Mouse (Mus musculus): ENCODE results near the gene Kcnj8.
A peak's percentile ranks its signal among the peaks of the same experiment; 100 is the strongest.
"Not testable (repeated sequence)": the region's sequence is repeated elsewhere in the genome, so short reads cannot be mapped to it uniquely, and the experiment has no call there.

Kcnj8 gene

DNA sequence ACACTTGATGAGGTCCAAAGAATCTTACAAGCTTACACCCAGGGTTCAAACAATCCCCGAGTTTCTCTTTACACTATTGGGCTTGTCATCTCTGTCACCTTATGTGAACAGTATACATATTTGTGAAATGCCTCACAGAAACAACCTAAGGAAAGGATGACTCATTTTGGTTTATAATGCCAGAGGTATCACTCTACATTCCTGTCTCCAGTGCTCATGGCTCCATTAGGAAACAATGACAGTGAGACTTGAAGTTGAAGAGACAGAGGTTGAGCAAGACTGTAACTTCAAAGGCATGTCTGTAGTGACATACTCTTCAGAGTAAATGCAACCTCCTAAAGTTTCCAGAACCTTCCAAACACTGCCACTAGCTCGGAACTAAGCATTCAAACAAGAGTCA, 23.0 kb downstream of the Kcnj8 start:
- DNase-seq (ENCODE audit: low spot score), result no peak

DNA sequence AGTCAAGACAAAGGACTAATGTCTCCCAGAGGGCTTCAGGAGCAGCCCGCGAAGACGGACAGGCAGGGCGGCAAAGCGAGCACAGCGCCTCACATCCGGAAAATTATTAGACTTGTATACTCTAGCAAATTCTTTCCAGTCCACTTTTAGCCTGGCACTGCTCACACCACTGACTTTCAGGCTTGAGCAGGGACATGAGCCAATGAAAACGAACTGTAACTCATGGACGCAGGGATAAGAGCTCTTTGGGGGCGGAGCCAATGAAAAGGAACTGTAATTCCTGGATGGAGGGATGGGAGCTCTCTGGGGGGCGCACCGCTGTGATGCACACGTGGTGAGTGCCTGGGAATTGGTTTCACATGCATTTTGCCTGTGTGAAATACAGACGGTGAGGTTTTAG, 26.3 kb downstream of the Kcnj8 start:
- DNase-seq (ENCODE audit: low spot score), result no peak

DNA sequence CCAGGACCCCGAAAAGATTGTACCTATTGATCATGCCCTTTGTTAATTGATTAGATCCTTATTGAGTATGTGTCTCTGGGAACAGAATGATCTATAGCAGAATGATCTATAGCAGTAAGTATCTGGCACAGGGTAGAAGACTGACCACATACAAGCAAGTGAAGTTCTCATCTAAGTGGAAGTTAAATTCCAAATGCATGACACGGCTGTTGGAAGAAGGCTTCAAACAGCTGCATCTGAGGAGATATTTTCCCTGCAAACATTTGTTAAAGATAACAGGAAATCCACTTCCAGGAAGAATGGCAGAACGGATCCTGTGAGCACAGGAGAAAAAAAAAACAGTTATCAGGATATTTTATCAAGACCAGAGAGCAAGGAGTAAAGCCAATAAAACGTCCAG, 27.8 kb downstream of the Kcnj8 start:
- DNase-seq (ENCODE audit: low spot score), result no peak

DNA sequence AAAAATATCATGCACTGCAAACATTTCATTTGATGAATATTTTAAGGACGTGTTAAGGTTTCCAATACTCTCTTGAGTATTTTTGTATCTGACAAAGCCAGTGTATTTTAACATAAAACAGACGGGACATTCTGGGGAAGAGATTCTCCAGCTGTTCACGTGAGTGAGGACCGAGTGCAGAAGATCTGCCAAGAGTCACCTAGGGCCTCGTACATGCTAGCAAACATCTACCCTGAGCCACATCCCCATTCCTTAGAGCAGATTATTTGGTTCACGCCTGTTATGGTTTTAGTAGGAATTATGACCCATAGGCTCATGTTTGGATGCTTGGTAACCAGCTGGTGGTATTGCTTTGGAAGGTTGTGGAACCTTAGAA, 28.6 kb downstream of the Kcnj8 start:
- DNase-seq (ENCODE audit: low spot score), result no peak

DNA sequence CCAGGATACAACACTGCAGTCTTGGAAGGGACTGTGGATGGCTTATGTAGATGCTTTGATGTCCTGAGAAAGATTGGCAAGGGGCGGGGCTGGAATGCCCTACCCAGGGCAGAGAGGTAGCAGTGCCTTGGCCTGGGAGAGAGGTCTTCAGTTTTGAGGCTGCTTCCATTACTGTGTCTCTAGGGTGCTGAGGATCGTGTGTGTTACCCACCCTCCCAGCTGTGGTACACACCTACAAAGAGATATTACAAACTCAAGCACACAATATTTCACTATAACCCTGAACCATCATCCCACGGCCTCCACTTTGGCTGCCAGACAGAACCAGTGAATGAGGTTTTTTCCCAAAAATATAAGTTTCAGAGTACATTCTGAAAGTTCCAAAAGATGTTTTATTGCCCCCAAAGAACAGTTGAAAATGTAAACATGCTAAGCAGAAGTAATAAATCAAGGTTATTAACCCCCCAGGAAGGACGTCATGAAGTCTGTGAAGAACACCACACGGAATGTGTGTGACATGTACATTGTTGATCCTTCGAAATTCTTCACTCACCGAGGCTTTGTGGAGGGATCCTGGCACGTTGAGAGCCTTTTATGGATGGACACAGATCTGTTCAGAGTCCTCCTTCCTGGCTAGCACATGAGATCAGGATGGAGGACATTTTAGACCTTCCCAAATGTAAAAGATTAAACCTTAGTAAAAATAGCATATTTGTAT, 29.2 kb downstream of the Kcnj8 start:
- no peak for DNase-seq (ENCODE audit: low spot score)

DNA sequence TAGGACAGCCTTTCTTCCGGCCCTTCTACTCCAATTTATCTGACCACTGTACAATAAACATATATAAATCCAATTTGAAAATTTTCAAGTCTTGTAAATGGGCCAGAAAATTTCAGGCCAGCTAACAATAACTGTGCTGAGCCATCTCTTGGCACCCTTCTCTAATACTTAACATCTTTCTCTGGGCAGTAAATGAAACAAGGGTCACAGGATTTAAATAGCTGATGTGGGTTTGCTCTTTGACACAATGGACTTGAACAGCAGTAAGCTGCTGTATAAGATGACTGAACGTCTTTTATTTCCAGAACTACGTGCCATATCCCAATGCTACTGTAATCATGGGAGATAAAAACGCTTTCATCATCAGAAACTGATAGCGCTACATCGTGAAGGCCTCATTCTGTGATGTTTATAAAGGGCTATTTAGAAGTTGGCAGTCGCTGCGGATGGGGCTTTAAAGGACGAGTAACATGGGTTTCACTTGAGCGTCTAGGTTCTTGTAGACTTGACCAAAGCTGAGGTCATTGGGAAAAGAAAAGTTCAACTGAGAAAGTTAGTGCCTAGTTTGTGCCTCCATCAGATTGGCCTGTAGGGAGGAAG, 30.8 kb downstream of the Kcnj8 start:
- no peak for DNase-seq (ENCODE audit: low spot score)

DNA sequence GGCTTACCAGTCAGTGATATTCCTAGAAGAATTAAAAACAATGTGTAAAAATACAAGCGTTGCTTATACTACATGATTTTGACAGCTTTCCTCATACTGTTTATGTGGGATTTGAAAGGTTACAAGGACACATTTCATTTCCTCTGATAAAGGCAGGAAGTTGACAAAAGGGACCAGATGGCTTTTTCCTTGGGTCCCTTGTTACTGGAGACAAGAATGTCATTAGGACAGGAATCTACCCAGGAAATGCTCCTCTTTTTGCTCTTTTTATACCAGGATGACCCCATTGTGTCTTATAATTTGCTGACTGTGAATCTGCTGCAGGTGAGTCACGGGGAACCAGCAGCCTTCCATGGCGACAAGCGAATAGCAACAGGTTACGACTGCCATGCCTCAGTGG, 31.3 kb downstream of the Kcnj8 start:
- DNase-seq (ENCODE audit: low spot score), result no peak

DNA sequence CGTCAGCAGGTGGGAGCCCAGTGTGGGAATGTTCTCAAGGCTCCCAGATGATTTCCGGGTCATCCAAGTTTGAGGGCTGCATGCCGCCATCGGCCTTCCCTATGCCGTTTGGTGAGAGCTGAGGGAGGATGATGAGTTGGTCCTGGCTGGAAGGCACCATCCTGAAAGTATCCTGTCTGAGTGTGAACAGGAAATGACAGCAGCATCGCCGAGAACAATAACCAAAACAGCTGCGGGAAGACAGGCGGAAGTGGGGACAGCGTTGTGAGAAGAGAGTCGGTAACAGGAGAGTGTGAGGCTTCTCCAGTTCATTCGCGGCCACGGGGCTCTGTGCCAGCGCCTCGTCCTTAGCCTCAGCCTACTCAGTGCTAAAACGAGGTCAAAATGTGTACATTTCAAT, 32.9 kb downstream of the Kcnj8 start:
- no peak for DNase-seq (ENCODE audit: low spot score)

DNA sequence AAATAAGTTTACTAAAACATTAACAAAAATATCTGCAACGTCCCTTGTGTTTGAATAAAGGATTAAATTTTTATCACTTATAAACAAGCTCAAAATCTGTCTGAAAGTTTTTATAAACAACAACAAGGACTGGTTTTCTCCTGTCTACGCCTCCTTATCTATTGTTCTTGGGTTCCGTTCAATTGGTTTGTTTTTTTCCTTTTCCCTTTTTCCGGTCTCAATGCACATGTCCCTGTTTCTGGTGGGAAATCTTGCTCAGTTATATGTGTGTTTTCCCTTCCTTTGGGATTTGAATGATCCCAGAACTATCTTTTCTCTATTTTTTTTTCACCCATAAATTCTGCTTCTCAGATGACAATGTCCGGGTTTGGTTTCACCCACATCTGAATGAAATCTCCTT, 38.0 kb downstream of the Kcnj8 start:
- no peak for DNase-seq (ENCODE audit: low spot score)

DNA sequence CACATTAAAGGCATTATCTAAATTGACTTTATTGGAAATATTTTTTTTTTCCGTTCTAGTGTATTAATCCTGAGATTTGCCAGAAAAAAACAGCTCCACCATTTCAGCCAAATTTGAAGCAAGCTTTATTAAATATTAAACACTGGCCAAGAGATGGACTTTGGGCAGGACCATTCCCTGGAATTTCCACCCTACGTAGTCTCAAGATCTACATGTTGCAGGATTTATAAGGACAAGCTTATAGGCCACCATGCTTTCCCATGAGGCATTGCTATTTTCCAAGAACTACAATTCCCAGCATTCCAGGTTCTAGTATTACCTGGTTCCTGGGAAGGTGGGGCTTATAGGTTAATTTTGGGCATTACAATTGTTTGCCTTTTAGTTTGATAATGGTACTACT, 38.7 kb downstream of the Kcnj8 start:
- no peak for DNase-seq (ENCODE audit: low spot score)

DNA sequence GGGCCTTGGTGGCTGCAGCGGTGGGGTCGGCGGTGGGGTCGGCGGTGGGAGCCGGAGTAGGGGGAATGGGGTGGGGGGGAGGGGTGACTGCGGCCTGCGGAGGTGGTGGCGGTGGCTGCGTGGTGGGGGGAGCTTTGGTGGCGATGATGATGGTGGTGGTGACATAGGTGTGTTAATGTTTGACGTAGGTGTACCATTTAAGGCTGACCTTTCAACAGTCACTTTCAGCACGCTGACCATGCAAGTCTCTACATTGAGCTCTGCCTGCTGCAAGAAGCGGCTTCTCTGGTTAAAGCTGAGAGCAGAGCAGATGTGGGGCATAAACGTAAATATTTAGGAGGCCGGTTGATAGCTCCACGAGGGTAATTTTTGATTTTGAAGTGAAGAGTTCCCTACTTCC, 39.3 kb downstream of the Kcnj8 start:
- no peak for DNase-seq (ENCODE audit: low spot score)

DNA sequence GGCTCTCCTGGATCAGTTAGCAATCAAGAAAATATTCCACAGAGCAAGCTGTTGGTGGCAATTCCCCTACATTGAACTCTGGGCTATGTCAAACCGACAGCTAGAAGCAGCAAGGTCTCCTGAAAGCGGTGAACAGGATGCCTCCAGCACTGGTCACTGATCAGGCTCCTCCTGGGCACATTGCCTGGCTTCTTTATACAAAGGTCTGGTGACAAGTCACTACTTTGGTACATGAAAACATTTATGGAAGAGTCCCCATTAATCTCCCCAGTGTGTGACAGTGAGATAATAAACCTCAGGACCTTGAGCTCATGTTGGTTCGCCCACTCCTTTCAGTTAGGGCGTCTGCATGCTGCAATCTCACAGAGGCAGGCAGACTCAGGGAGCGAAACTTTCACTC, 41.0 kb downstream of the Kcnj8 start:
- no peak for DNase-seq (ENCODE audit: low spot score)

DNA sequence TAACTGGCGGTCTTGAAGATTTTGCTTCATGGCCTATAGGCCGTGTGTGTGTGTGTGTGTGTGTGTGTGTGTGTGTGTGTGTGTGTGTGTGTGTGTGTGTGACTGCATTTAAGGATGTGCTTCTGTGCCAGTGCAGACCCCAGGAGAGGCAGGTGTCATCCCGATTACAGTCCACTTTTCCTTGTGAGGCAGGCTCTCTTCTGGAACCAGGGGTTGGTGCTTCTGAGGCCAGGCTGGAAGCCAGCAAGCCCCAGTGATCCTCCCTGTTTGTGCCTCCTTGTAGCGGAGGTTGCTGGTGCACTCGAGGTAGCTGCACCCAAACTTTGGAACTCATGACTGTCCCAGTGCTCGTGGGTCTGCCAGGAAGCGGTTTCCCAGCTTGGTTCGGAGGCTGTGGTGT, 41.7 kb downstream of the Kcnj8 start:
- DNase-seq (ENCODE audit: low spot score), result no peak

DNA sequence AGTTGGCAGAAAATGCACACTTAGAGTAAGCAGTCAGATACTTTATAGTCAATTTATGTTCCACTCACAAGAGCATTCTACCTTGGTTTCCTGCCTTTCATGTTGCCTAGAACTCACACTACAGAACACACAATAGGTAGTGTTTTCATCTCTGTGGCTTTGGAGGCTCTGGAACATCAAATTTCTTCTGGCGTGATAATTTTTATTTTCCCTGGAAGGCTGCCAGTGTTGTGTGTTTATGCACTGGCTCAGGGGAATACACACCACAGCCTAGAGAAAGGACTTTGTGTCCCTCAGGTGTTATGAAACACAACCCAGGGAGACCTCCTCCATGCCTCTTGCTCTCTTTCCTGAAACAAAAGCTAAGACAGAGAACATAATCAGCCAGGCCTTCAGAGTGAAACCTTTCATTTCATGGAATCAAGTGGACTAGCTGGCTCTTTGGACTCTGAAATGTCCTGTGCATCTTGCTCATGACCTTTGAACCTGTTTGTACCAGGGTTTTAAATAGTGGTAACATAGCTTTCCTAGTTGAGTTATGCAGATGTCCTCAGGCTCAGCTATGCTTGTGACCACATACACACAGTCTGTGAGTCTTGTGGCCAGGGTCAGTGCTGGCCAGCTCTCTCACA, 43.4 kb downstream of the Kcnj8 start:
- no peak for DNase-seq (ENCODE audit: low spot score)

DNA sequence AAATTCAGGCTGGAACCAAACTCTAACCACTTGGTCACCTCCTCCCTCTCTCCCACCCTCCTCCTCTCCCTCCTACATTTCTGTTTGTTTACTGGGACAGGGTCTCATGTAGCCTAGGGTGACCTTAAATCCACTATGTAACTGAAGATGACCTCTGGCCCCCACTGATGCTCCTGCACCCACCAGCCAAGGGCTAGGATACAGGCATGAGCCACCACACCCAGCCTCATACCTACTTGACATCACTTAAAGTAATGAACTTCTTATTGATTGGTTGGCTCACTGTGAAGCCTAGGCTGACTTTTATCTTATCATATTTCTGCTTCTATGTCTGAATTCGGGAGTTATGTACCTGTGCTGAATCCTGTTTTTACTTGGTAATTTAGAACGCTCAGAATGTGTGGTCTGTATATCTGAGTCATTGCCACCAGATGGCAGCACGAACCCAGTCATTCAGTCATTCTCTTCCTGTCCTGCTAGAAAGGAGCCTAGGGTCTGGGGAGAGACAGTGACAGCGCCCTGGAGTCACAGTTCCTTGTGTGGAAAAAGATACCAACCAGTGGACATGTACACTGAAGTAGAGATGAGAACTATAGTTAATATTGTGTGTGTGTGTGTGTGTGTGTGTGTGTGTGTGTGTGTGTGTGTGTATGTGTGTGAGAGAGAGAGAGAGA, 46.6 kb downstream of the Kcnj8 start:
- peak; percentile 64 for DNase-seq (ENCODE audit: low spot score)

DNA sequence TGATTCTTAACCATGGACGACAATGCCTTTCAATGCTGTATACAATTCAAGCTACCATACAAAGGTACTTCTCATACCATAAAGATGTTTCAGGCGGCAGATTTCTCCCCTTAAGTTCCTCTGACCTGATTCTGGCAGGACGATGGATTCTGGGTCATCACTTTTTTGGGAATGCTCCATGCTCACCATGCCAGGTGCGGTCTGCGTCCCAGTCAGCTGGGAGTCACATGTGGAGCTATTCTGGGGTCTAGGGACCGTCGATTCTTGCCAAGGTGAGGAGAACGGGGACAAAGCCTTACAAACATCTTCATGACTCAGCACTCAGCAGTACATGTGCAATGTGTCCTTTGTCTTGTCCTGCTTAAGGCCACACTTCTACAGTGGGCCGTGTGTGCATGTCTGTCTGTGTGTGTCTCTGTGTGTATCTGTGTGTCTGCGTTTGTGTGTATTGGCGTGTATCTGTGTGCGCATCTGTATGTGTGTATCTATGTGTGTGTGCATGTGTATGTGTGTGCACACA, 49.8 kb downstream of the Kcnj8 start:
- no peak for DNase-seq (ENCODE audit: low spot score)

DNA sequence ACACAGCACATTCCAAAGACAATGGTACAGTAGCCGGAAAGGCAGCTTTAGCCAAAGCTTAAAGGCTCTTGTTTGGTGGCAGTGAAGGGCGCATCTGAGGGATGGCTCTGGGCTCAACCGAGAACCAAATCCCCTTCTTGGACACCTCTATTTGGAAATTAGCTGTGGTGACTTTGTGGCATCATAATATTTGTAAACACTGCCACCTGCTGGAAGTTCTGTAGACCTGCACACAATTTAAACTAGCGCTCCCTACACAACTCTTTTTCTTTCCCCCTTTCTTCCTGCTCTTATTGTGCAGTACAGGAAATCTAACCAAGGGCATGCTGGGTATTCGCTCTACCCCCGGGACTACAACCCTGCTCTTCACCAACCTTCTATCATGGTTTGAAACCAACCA, 52.3 kb downstream of the Kcnj8 start:
- no peak for DNase-seq (ENCODE audit: low spot score)

DNA sequence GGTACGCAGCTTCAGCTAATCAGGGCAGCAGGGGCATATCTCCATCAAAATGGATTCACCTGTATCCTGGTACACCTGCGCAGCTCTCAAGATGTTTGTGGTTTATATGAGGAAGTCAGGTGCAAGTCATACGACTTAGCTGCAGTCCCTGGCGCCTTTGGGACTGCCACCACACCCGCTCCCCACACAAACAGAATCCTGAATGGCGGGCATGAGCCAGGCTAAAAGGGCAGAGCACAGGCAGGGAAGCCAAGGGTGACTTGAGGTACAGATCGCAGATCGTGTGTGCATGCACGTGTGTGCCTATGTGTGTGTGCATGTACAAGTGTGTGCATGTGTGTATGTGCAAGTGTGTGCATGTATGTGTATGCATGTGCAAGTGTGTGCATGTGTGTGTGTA, 56.0 kb downstream of the Kcnj8 start:
- not testable (repeated sequence) for DNase-seq (ENCODE audit: low spot score)

DNA sequence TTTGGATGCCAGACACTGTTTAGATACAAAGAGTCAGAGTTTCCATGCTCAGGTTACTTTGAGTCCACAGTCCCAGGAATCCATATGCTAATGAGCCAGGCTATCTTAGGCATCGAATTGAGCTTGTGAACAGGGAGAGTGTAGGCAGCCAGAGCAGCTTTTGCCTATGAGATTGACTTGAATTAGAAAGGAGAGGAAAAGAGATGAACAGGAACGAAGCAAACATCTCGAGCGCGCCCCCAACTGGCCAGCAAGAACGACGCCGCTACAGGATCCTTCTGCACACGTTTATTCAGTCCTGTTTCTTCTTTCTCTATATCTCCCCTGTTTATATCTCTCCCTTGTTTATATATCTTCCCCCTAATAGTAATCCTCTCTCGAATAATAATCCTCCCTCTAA, 56.5 kb downstream of the Kcnj8 start:
- DNase-seq (ENCODE audit: low spot score), result peak; percentile 64

Data from urinary bladder, postnatal 14 days (tissue).